Mouse (Mus musculus): ENCODE results near the gene Fam89b. TPM values are rescaled to one million over a fixed set of nuclear protein-coding genes. Genes with fewer than 3 reads are reported as not detected.

The Fam89b gene
- total RNA-seq, 2 experiments from 2014 or later = 26.5 to 29.4 TPM

DNA sequence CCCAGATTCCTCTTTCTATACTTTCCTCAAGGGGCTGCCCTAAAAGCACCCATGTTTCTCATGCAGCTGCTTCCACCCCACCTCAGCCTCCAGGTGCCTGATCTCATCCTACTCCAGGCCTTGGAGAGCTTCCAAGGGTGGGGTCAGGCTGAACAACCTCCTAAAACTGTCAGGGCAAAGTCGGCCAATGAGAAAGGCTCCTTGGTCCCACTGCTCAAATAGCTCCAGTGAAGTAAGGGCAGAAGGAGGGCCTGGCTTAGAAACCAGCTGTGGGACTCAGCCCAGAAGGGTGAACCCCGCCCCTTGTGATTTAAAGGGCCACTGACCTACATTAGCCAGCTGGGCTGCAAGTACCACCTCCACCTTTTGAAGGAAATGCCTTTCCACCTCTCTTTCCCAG, 15.7 kb downstream of the Fam89b start:
- no peak for DNase-seq (ENCODE audit: low spot score in 2 of 2)
- no peak for TF ChIP-seq CTCF (conservative IDR thresholded peaks at IDR 0.05)
- Histone ChIP-seq H3K27ac (peak overlapping the region; percentile 57; the same call in 1 of the 2 replicates), H3K4me3 (peak overlapping the region; percentile 10; the same call in 1 of the 2 replicates)

GRCm38 (mm10) chr19:5713255-5713654, 16.2 kb downstream of the Fam89b start:
- Histone ChIP-seq H3K27ac (peak overlapping the region; percentile 57; the same call in 1 of the 2 replicates), H3K4me3 (no peak overlapping the region; the same call in 1 of the 2 replicates)
- DNase-seq (ENCODE audit: low spot score in 2 of 2) = no peak
- no peak for TF ChIP-seq CTCF (conservative IDR thresholded peaks at IDR 0.05)

DNA sequence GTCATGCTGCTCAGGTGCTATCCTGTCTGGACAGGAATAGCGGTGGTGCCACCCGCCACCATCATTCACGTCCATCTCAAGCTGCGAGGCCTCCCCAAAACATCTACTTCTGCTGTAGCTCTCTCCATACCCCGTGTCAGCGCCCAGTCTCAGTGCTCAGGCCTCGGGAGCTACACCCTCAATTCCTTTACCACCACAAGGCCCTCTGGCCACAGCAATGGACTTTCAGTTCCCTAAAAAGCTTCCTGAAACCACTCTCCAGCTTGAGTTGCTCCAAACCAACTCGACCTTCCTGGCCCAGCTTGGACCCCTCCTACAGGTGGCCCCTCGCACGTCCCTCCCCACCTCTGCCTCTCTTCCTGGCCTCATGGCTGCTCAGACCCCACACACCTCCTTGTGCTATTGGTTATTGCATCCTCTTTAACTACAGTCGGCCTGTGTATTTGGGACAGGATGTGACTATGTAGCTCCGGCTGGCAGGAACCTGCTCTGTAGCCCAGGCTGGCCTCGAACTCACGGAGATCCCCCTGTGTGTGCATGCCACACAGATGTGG, 17.5 kb downstream of the Fam89b start:
- no peak for DNase-seq (ENCODE audit: low spot score in 2 of 2)
- no peak overlapping the region for H3K4me3 ChIP-seq
- H3K27ac ChIP-seq = no peak overlapping the region
- TF ChIP-seq CTCF (conservative IDR thresholded peaks at IDR 0.05) = no peak

- peak; percentile 77 for DNase-seq (ENCODE audit: low spot score in 2 of 2)
- H3K4me3 ChIP-seq = no peak overlapping the region
- peak; percentile 92 for TF ChIP-seq CTCF (conservative IDR thresholded peaks at IDR 0.05)
- no peak overlapping the region for H3K27ac ChIP-seq
Measured at GRCm38 (mm10) chr19:5711218-5711617, 18.2 kb downstream of the Fam89b start.

DNA sequence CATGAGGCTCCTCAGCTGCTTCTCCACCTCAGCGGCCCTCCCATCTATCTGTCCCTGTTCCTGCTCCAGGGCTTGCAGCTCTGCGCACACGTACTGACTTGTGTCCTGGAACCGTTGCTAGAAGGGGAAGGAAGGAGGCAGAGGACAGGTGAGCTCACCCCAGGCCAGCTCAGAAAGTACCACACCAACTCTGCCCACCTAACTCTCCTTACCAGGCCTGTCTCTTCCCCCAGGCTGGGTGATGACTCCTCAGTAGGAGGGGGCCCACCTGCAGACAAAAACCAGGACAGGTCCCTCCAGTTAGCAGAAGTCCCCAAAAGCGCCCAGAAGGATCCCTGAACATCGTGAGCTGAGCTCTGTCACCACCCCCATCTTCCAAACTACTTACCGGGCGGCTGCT, 18.9 kb downstream of the Fam89b start:
- no peak for TF ChIP-seq CTCF (conservative IDR thresholded peaks at IDR 0.05)
- Histone ChIP-seq H3K27ac (no peak overlapping the region), H3K4me3 (no peak overlapping the region)
- DNase-seq (ENCODE audit: low spot score in 2 of 2) = no peak

- no peak overlapping the region for H3K27ac ChIP-seq
- no peak overlapping the region for H3K4me3 ChIP-seq
- no peak for TF ChIP-seq CTCF (conservative IDR thresholded peaks at IDR 0.05)
- DNase-seq (ENCODE audit: low spot score in 2 of 2) = no peak
Measured at GRCm38 (mm10) chr19:5710068-5710467, 19.4 kb downstream of the Fam89b start.

- H3K4me3 ChIP-seq = no peak overlapping the region
- TF ChIP-seq CTCF (conservative IDR thresholded peaks at IDR 0.05) = no peak
- DNase-seq (ENCODE audit: low spot score in 2 of 2) = no peak
- no peak overlapping the region for H3K27ac ChIP-seq
Measured at GRCm38 (mm10) chr19:5704801-5705571, 24.5 kb downstream of the Fam89b start.

DNA sequence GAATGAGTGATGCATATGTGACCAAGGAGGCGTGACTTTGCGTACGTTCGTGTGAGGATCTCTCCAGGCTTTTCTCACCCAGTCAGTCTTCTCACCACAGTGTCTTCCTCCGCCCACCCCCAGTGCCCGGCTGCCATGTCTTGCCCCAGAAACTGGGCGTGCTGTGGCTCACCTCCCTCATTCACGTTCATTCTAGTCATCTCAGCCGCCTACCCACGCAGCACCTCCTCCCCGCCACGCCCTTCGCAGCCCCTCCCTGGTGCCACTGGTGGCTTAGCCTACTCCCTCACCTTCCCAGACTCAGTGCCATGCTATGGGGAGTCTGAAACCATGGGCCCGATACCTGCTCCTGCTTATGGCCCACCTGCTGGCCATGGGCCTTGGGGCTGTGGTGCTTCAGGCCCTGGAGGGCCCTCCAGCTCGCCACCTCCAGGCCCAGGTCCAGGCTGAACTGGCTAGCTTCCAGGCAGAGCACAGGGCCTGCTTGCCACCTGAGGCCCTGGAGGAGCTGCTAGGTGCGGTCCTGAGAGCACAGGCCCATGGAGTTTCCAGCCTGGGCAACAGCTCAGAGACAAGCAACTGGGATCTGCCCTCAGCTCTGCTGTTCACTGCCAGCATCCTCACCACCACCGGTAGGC, 25.2 kb downstream of the Fam89b start, which contains the start of gene Kcnk7:
Gene Kcnk7, plus strand, starts transcription at position 205 of the 638 bp plus-strand sequence.
- DNase-seq (ENCODE audit: low spot score in 2 of 2) = no peak
- no peak for TF ChIP-seq CTCF (conservative IDR thresholded peaks at IDR 0.05)
- Histone ChIP-seq H3K4me3 (no peak within 1 kb of the TSS), H3K27ac (no peak within 1 kb of the TSS)

GRCm38 (mm10) chr19:5695849-5696462, 33.5 kb downstream of the Fam89b start:
- H3K4me3 ChIP-seq = no peak overlapping the region
- no peak for DNase-seq (ENCODE audit: low spot score in 2 of 2)
- H3K27ac ChIP-seq = no peak overlapping the region
- TF ChIP-seq CTCF (conservative IDR thresholded peaks at IDR 0.05) = no peak

- no peak for DNase-seq (ENCODE audit: low spot score in 2 of 2)
Measured at GRCm38 (mm10) chr19:5693801-5694200, 35.7 kb downstream of the Fam89b start.

GRCm38 (mm10) chr19:5692913-5693396, 36.5 kb downstream of the Fam89b start:
- H3K4me3 ChIP-seq = peak overlapping the region; percentile 72
- peak in 1 of 2 experiments; percentile 35 for DNase-seq (ENCODE audit: low spot score in 2 of 2)
- TF ChIP-seq CTCF (conservative IDR thresholded peaks at IDR 0.05) = no peak
- peak overlapping the region; percentile 93 for H3K27ac ChIP-seq

More at GRCm38 (mm10) chr19:5693801-5694200, 35.7 kb downstream of the Fam89b start:
- Histone ChIP-seq H3K4me3 (peak overlapping the region; percentile 72; the same call in 1 of the 2 replicates), H3K27ac (peak overlapping the region; percentile 93)
- TF ChIP-seq CTCF (conservative IDR thresholded peaks at IDR 0.05) = no peak

DNA sequence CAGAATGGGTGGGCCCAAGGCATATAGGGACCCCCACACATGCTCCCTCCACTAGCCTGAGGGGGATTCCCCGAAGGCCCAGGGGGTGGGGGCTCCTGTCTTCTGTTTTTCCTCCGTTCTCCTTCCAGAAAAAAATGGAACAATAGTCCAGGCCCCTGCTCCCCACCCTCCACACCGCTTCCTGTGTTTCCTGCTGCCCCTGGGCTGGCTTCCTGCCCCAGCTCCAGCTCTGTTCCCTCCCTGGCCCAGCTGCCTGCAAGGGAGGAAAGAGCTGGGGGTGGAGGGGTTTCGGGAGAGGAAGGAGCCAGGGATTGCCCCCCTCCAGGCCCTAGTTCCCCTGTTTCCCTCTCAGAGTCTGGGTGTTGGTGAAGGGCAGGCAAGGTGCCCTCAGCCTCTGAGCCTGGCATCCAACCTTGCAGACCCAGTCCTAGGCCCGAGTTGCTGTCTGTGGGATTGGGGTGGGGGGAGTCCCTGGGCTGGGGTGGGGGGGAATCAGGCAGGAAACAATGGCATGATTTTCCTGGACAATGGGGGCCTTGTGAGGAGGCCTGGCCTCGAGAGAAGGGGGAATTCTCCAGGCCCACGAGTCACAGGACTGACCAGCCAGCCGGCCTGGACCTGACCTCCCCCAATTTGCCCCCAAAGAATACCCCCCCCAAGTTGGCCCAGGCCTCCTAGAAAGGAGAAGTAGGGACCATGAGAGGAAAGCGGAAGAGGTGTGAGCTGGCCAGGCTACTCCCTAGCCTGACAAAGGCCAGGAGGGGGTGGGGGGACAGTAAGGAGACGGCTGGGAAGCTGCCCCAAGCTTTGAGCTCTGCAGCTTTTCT, 37.2 kb downstream of the Fam89b start:
- Histone ChIP-seq H3K27ac (peak overlapping the region; percentile 93), H3K4me3 (peak overlapping the region; percentile 72)
- no peak for TF ChIP-seq CTCF (conservative IDR thresholded peaks at IDR 0.05)
- DNase-seq (ENCODE audit: low spot score in 2 of 2) = no peak
